8 mouse cellular contexts compared by ENCODE assay signal in genomic region chr12:113098530-113099151, GRCm38 (mm10). TPM values are rescaled to one million over a fixed set of nuclear protein-coding genes. Genes with fewer than 3 reads are reported as not detected.
DNase-seq lines count a peak whose midpoint lies in the region; ATAC-seq and TF ChIP-seq lines count a peak whose summit lies in the region.

No protein-coding gene starts in this region.

- peak overlapping the region; percentile 69 for H3K4me2 ChIP-seq in kidney, embryonic 14.5 days (replicated peaks; ENCODE audit: low read depth, low read length)
- H3K4me2 ChIP-seq in embryonic facial prominence, embryonic 14.5 days (ENCODE audit: low read depth, low read length): peak overlapping the region; percentile 76
- peak overlapping the region; percentile 81 for H3K4me2 ChIP-seq in hindbrain, postnatal 0 days (ENCODE audit: low read depth, low read length)
- H3K4me2 ChIP-seq in stomach, postnatal 0 days (replicated peaks; ENCODE audit: low read depth): peak overlapping the region; percentile 98

- no peak for TF ChIP-seq EP300 in MEL (IDR thresholded peaks at IDR 0.05; ENCODE audit: low read depth in 1 of 2, low read length in 2 of 2)
- TF ChIP-seq EP300 in stomach, postnatal 0 days (optimal IDR thresholded peaks at IDR 0.05): no peak

- H3K9me3 ChIP-seq in kidney, embryonic 14.5 days (ENCODE audit: control insufficient read depth, low read length): no peaks in the 10 kb centered on the region
- H3K9me3 ChIP-seq in MEL (replicated peaks; ENCODE audit: insufficient read depth, low read length): no peaks in the 10 kb centered on the region
- no peaks in the 10 kb centered on the region for H3K9me3 ChIP-seq in embryonic facial prominence, embryonic 14.5 days (ENCODE audit: control insufficient read depth, low read length)
- H3K9me3 ChIP-seq in hindbrain, postnatal 0 days (ENCODE audit: low read length): no peaks in the 10 kb centered on the region
- no peaks in the 10 kb centered on the region for H3K9me3 ChIP-seq in stomach, postnatal 0 days (ENCODE audit: control insufficient read depth, low read length)

- no peaks in the 10 kb centered on the region for H3K27me3 ChIP-seq in kidney, embryonic 14.5 days (ENCODE audit: control insufficient read depth, insufficient read depth, low read length)
- peaks cover 1 to 3% of the 10 kb centered on the region in 2 experiments; a peak in 1 of 4 replicates for H3K27me3 ChIP-seq in MEL (ENCODE audit: control insufficient read depth in 1 of 2, insufficient read depth in 2 of 2, low read length in 2 of 2)
- H3K27me3 ChIP-seq in embryonic facial prominence, embryonic 14.5 days (replicated peaks; ENCODE audit: control insufficient read depth, insufficient read depth, low read length): no peaks in the 10 kb centered on the region
- H3K27me3 ChIP-seq in hindbrain, postnatal 0 days (ENCODE audit: insufficient read depth, low read length): no peaks in the 10 kb centered on the region
- no peaks in the 10 kb centered on the region for H3K27me3 ChIP-seq in stomach, postnatal 0 days (ENCODE audit: control insufficient read depth, insufficient read depth, low read length)

- H3K9ac ChIP-seq in kidney, embryonic 14.5 days (ENCODE audit: low read depth, low read length): peak overlapping the region; percentile 99
- peak overlapping the region; percentile 95 for H3K9ac ChIP-seq in MEL (ENCODE audit: control insufficient read depth, low read depth, low read length, poor library complexity, severe bottlenecking)
- H3K9ac ChIP-seq in embryonic facial prominence, embryonic 14.5 days (ENCODE audit: low read depth, low read length): peak overlapping the region; percentile 98
- H3K9ac ChIP-seq in hindbrain, postnatal 0 days (replicated peaks; ENCODE audit: low read length): peak overlapping the region; percentile 99
- H3K9ac ChIP-seq in stomach, postnatal 0 days (ENCODE audit: low read length): peak overlapping the region; percentile 94

- peaks cover 56% of the 10 kb centered on the region for H3K79me2 ChIP-seq in MEL (ENCODE audit: control insufficient read depth, insufficient read depth, low read length, poor library complexity)

- TF ChIP-seq CTCF in MEL (IDR thresholded peaks at IDR 0.05 in 2 of 3, conservative IDR thresholded peaks at IDR 0.05 in 1 of 3; ENCODE audit: control insufficient read depth in 1 of 3, insufficient read depth in 1 of 3, low read depth in 2 of 3, low read length in 3 of 3, poor library complexity in 1 of 3, severe bottlenecking in 1 of 3): no peak
- TF ChIP-seq CTCF in hindbrain, postnatal 0 days (IDR thresholded peaks at IDR 0.05; ENCODE audit: low read depth): no peak
- no peak for TF ChIP-seq CTCF in stomach, postnatal 0 days (IDR thresholded peaks at IDR 0.05; ENCODE audit: low read depth)

- 0 out of 2 replicates have a peak, but pooled peaks cover 2% of the 10 kb centered on the region for H3K36me3 ChIP-seq in kidney, embryonic 14.5 days (ENCODE audit: control insufficient read depth, insufficient read depth, low read length)
- H3K36me3 ChIP-seq in MEL (ENCODE audit: control insufficient read depth in 1 of 2, insufficient read depth in 2 of 2, low read length in 2 of 2): peaks cover 2 to 18% of the 10 kb centered on the region in 2 experiments
- H3K36me3 ChIP-seq in embryonic facial prominence, embryonic 14.5 days (ENCODE audit: control insufficient read depth, insufficient read depth, low read length): peaks cover 6% of the 10 kb centered on the region; the same call in 1 of the 2 replicates
- no peaks in the 10 kb centered on the region for H3K36me3 ChIP-seq in hindbrain, postnatal 0 days (ENCODE audit: insufficient read depth, low read length)
- H3K36me3 ChIP-seq in stomach, postnatal 0 days (ENCODE audit: control insufficient read depth, insufficient read depth, low read length): no peaks in the 10 kb centered on the region

- 1% methylated on average over 35 of the region's 60 CpGs for WGBS in kidney, embryonic 14.5 days
- 2% methylated on average over 11 of the region's 60 CpGs for WGBS in embryonic facial prominence, embryonic 14.5 days
- WGBS in hindbrain, postnatal 0 days: 4% methylated on average over 40 of the region's 60 CpGs
- WGBS in stomach, postnatal 0 days: 1% methylated on average over 30 of the region's 60 CpGs

- no peak for DNase-seq in kidney, adult 11 months
- DNase-seq in MEL (ENCODE audit: low read depth, low spot score): peak; percentile 70
- DNase-seq in embryonic facial prominence, embryonic 14.5 days (ENCODE audit: low spot score): no peak
- peak; percentile 48 for DNase-seq in hindbrain, postnatal 0 days (ENCODE audit: low spot score)
- peak; percentile 44 to 45 for DNase-seq in lung, postnatal 4 days
- DNase-seq in stomach, postnatal 0 days (ENCODE audit: low spot score): peak; percentile 37
- DNase-seq in ovary, postnatal 10 days (ENCODE audit: low spot score): no peak

- peak overlapping the region; percentile 99 for H3K4me3 ChIP-seq in kidney, embryonic 14.5 days (ENCODE audit: low read length)
- peak overlapping the region; percentile 72 to 95 for H3K4me3 ChIP-seq in MEL (ENCODE audit: control insufficient read depth in 1 of 2, insufficient read depth in 1 of 2, low read depth in 2 of 2, low read length in 2 of 2)
- peak overlapping the region; percentile 90 for H3K4me3 ChIP-seq in embryonic facial prominence, embryonic 14.5 days (ENCODE audit: low read depth, low read length)
- H3K4me3 ChIP-seq in hindbrain, postnatal 0 days (ENCODE audit: low read length): peak overlapping the region; percentile 90
- H3K4me3 ChIP-seq in stomach, postnatal 0 days (ENCODE audit: low read depth, low read length): peak overlapping the region; percentile 80

- H3K27ac ChIP-seq in kidney, embryonic 14.5 days (ENCODE audit: low read depth, low read length): peak overlapping the region; percentile 83
- H3K27ac ChIP-seq in MEL (ENCODE audit: control insufficient read depth, low read depth, low read length): peak overlapping the region; percentile 61
- H3K27ac ChIP-seq in embryonic facial prominence, embryonic 14.5 days (replicated peaks; ENCODE audit: low read depth, low read length): peak overlapping the region; percentile 88
- H3K27ac ChIP-seq in hindbrain, postnatal 0 days: peak overlapping the region; percentile 89
- H3K27ac ChIP-seq in stomach, postnatal 0 days (replicated peaks): peak overlapping the region; percentile 86

- TF ChIP-seq POLR2A in MEL (IDR thresholded peaks at IDR 0.05; ENCODE audit: control insufficient read depth in 1 of 2, insufficient read depth in 1 of 2, low read depth in 1 of 2, low read length in 2 of 2, poor library complexity in 1 of 2): peak in 1 of 2 experiments; percentile 5; a peak in 1 of 4 replicates

- TF ChIP-seq RAD21 in MEL (IDR thresholded peaks at IDR 0.05; ENCODE audit: low read depth, low read length): no peak

- ATAC-seq in kidney, embryonic 14.5 days (ENCODE audit: low FRiP score, low TSS enrichment): peak; percentile 21; the same call in 1 of the 2 replicates
- ATAC-seq in embryonic facial prominence, embryonic 14.5 days (ENCODE audit: low read depth): peak; percentile 16
- ATAC-seq in hindbrain, postnatal 0 days: peak; percentile 10; the same call in 1 of the 2 replicates
- ATAC-seq in stomach, postnatal 0 days (ENCODE audit: low FRiP score, low TSS enrichment): peak; percentile 27; the same call in 1 of the 2 replicates

- peaks cover 24% of the 10 kb centered on the region for H3K4me1 ChIP-seq in kidney, embryonic 14.5 days (ENCODE audit: control insufficient read depth, insufficient read depth, low read length)
- H3K4me1 ChIP-seq in MEL (ENCODE audit: control insufficient read depth in 1 of 2, insufficient read depth in 2 of 2, low read length in 2 of 2): peaks cover 11 to 31% of the 10 kb centered on the region in 2 experiments; a peak in 3 of 4 replicates
- H3K4me1 ChIP-seq in embryonic facial prominence, embryonic 14.5 days (ENCODE audit: control insufficient read depth, insufficient read depth, low read length): peaks cover 12% of the 10 kb centered on the region
- peaks cover 30% of the 10 kb centered on the region for H3K4me1 ChIP-seq in hindbrain, postnatal 0 days (ENCODE audit: insufficient read depth, low read length)
- H3K4me1 ChIP-seq in stomach, postnatal 0 days (replicated peaks; ENCODE audit: control insufficient read depth, insufficient read depth): no peaks in the 10 kb centered on the region; the same call in 1 of the 2 replicates

RNA-seq across cellular contexts. Expression of gene Mta1, which starts 0.6 kb away (rescaled TPM):
- polyA plus RNA-seq in kidney, embryonic 14.5 days (2014; fragmentation: Nextera tagmentation; extraction: Ambion mirVana): 23.0 and 26.2 TPM in 2 replicates
- 99.5 and 102 TPM in 2 replicates for total RNA-seq in MEL (2012; rRNA removed)
- polyA plus RNA-seq in MEL (2012; ENCODE audit: insufficient read depth in 1 of 2, insufficient read length in 2 of 2, low read depth in 1 of 2, low replicate concordance in 2 of 2, missing spikeins in 1 of 2): 100 to 1,000 TPM in 1 of 2 experiments, 10 to 100 TPM in 1; 69.0 to 410 TPM
- polyA plus RNA-seq in embryonic facial prominence, embryonic 14.5 days (2014; fragmentation: Nextera tagmentation; extraction: Ambion mirVana): 19.8 and 21.3 TPM in 2 replicates
- total RNA-seq in hindbrain, postnatal 0 days (2014; rRNA removed): 57.6 and 65.0 TPM in 2 replicates
- 13.1 and 13.5 TPM in 2 replicates for polyA plus RNA-seq in hindbrain, postnatal 0 days (2015; fragmentation: Nextera tagmentation; extraction: Ambion mirVana)
- 4.9 and 5.3 TPM in 2 replicates for polyA plus RNA-seq in stomach, postnatal 0 days (2015; fragmentation: Nextera tagmentation; extraction: Ambion mirVana)

RNA-seq across cellular contexts. Expression of gene Tex22, which starts 24.3 kb away (rescaled TPM):
- not detected in 2 replicates for polyA plus RNA-seq in kidney, embryonic 14.5 days (2014; fragmentation: Nextera tagmentation; extraction: Ambion mirVana)
- total RNA-seq in MEL (2012; rRNA removed): 0.59 and 0.65 TPM in 2 replicates
- polyA plus RNA-seq in MEL (2012; ENCODE audit: insufficient read depth in 1 of 2, insufficient read length in 2 of 2, low read depth in 1 of 2, low replicate concordance in 2 of 2, missing spikeins in 1 of 2): under 1 TPM in 1 of 2 experiments, not detected in 1; 0.43 TPM
- not detected in 2 replicates for polyA plus RNA-seq in embryonic facial prominence, embryonic 14.5 days (2014; fragmentation: Nextera tagmentation; extraction: Ambion mirVana)
- 0.73 and 1.8 TPM in 2 replicates for total RNA-seq in hindbrain, postnatal 0 days (2014; rRNA removed)
- polyA plus RNA-seq in hindbrain, postnatal 0 days (2015; fragmentation: Nextera tagmentation; extraction: Ambion mirVana): not detected in 2 replicates
- not detected in 2 replicates for polyA plus RNA-seq in stomach, postnatal 0 days (2015; fragmentation: Nextera tagmentation; extraction: Ambion mirVana)

RNA-seq across cellular contexts. Expression of gene Crip2, which starts 41.4 kb away (rescaled TPM):
- polyA plus RNA-seq in kidney, embryonic 14.5 days (2014; fragmentation: Nextera tagmentation; extraction: Ambion mirVana): 162 and 174 TPM in 2 replicates
- 65.2 and 67.8 TPM in 2 replicates for total RNA-seq in MEL (2012; rRNA removed)
- 100 to 1,000 TPM in 1 of 2 experiments, not detected in 1; 261 TPM for polyA plus RNA-seq in MEL (2012; ENCODE audit: insufficient read depth in 1 of 2, insufficient read length in 2 of 2, low read depth in 1 of 2, low replicate concordance in 2 of 2, missing spikeins in 1 of 2)
- 154 and 185 TPM in 2 replicates for polyA plus RNA-seq in embryonic facial prominence, embryonic 14.5 days (2014; fragmentation: Nextera tagmentation; extraction: Ambion mirVana)
- total RNA-seq in hindbrain, postnatal 0 days (2014; rRNA removed): 138 and 152 TPM in 2 replicates
- 239 and 251 TPM in 2 replicates for polyA plus RNA-seq in hindbrain, postnatal 0 days (2015; fragmentation: Nextera tagmentation; extraction: Ambion mirVana)
- polyA plus RNA-seq in stomach, postnatal 0 days (2015; fragmentation: Nextera tagmentation; extraction: Ambion mirVana): 106 and 112 TPM in 2 replicates

RNA-seq across cellular contexts. Expression of gene Crip1, which starts 47.5 kb away (rescaled TPM):
- 194 and 281 TPM in 2 replicates for polyA plus RNA-seq in kidney, embryonic 14.5 days (2014; fragmentation: Nextera tagmentation; extraction: Ambion mirVana)
- total RNA-seq in MEL (2012; rRNA removed): 419 and 438 TPM in 2 replicates
- polyA plus RNA-seq in MEL (2012; ENCODE audit: insufficient read depth in 1 of 2, insufficient read length in 2 of 2, low read depth in 1 of 2, low replicate concordance in 2 of 2, missing spikeins in 1 of 2): 100 to 1,000 TPM in 1 of 2 experiments, not detected in 1; 282 TPM
- polyA plus RNA-seq in embryonic facial prominence, embryonic 14.5 days (2014; fragmentation: Nextera tagmentation; extraction: Ambion mirVana): 408 and 507 TPM in 2 replicates
- 4.6 and 15.4 TPM in 2 replicates for total RNA-seq in hindbrain, postnatal 0 days (2014; rRNA removed)
- polyA plus RNA-seq in hindbrain, postnatal 0 days (2015; fragmentation: Nextera tagmentation; extraction: Ambion mirVana): 33.0 and 35.8 TPM in 2 replicates
- 585 and 865 TPM in 2 replicates for polyA plus RNA-seq in stomach, postnatal 0 days (2015; fragmentation: Nextera tagmentation; extraction: Ambion mirVana)

RNA-seq across cellular contexts. Expression of gene Tedc1, which starts 57.6 kb away (rescaled TPM):
- polyA plus RNA-seq in kidney, embryonic 14.5 days (2014; fragmentation: Nextera tagmentation; extraction: Ambion mirVana): 33.0 and 37.4 TPM in 2 replicates
- 40.6 and 50.7 TPM in 2 replicates for total RNA-seq in MEL (2012; rRNA removed)
- 10 to 100 TPM in 1 of 2 experiments, not detected in 1; 74.7 TPM for polyA plus RNA-seq in MEL (2012; ENCODE audit: insufficient read depth in 1 of 2, insufficient read length in 2 of 2, low read depth in 1 of 2, low replicate concordance in 2 of 2, missing spikeins in 1 of 2)
- polyA plus RNA-seq in embryonic facial prominence, embryonic 14.5 days (2014; fragmentation: Nextera tagmentation; extraction: Ambion mirVana): 19.8 and 23.5 TPM in 2 replicates
- 13.8 and 16.6 TPM in 2 replicates for total RNA-seq in hindbrain, postnatal 0 days (2014; rRNA removed)
- polyA plus RNA-seq in hindbrain, postnatal 0 days (2015; fragmentation: Nextera tagmentation; extraction: Ambion mirVana): 14.7 and 15.8 TPM in 2 replicates
- 5.7 and 6.0 TPM in 2 replicates for polyA plus RNA-seq in stomach, postnatal 0 days (2015; fragmentation: Nextera tagmentation; extraction: Ambion mirVana)

Comparison
In these comparisons a context has a peak if more than half of its experiments do, and no peak if none do; other contexts are left out.
1. DNase-seq: peak in MEL (single experiment), hindbrain, postnatal 0 days (single experiment), lung, postnatal 4 days (2 of 2) and stomach, postnatal 0 days (single experiment); none in kidney, adult 11 months (single experiment), embryonic facial prominence, embryonic 14.5 days (single experiment) and ovary, postnatal 10 days (single experiment).
2. Peak in every context shown above with its lines, with median percentiles within 50 percentile points of each other: ATAC-seq, H3K27ac ChIP-seq, H3K4me2 ChIP-seq, H3K4me3 ChIP-seq and H3K9ac ChIP-seq.